Mouse (Mus musculus) liver, postnatal 0 days (tissue): Measurements from ENCODE around the gene Fam102a.

Experiments
- CTCF ChIP-seq: sonication (generic); IDR thresholded peaks from 2 replicates; pipeline ENCODE4 v1.5.1; 2016; ENCODE audit warnings: antibody characterized with exemption, low read depth
- EP300 ChIP-seq: IDR thresholded peaks from 2 replicates; pipeline ENCODE4 v1.6.1; 2016; ENCODE audit warnings: antibody characterized with exemption, low read depth, mild to moderate bottlenecking

- TF ChIP-seq CTCF = peak; percentile 19; the same call in 1 of the 2 replicates
- TF ChIP-seq EP300 = no peak; the same call in 1 of the 2 replicates
Measured at GRCm38 (mm10) chr2:32608141-32608777, 73.1 kb downstream of the Fam102a start.
